Mouse (Mus musculus): Measurements from ENCODE around the gene Lrrc39.

- peak; percentile 27; the same call in 1 of the 2 replicates for TF ChIP-seq GATA1 (IDR thresholded peaks at IDR 0.05; ENCODE audit: low read length)
- no peak for TF ChIP-seq TAL1 (IDR thresholded peaks at IDR 0.05; ENCODE audit: low read length)
Observed at GRCm38 (mm10) chr3:116620636-116621370, 58.0 kb downstream of the Lrrc39 start.
